Comparison of ENCODE assay signal across 8 mouse cellular contexts in the genomic region with DNA sequence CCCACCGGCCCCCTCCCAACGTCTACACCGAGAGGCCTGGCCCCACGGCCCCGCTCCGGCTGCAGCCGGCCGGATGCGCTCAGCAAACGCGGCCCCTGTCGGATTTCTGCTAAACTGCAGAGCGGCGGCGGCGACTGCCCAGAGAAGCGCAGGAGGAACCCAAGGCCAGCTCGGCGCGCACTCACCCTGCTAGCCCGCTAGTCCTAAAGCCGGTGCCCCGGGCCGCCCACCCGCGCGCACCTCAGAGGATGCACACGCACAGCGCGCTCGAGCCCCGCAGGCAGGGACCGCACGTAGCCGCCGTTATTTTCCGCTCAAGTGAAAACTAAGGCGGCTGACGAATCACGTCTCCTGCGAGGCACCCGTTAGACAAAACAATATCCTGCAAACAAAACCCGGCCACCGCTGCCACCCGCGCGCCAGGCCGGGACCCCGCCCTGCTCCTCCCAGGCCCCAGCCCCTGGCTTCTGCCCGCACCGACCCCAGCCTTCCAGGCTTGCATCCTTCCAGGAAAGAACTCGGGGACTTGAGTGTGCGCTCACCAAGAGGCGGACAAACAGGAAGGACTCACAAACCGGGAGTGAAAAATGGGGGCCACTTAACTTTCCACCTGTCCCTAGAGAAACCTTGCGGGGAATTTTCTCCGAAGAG. TPM values are rescaled to one million over a fixed set of nuclear protein-coding genes. Genes with fewer than 3 reads are reported as not detected.
A peak's percentile ranks its signal among the peaks of the same experiment; 100 is the strongest.
DNase-seq lines count a peak whose midpoint lies in the region; ATAC-seq and TF ChIP-seq lines count a peak whose summit lies in the region.

No protein-coding gene starts in this region.

- H3K4me1 ChIP-seq in embryonic facial prominence, embryonic 10.5 days = peaks cover 73% of the 10 kb centered on the region
- H3K4me1 ChIP-seq in kidney, adult 2 months (ENCODE audit: control insufficient read depth, insufficient read depth, low read length) = no peaks in the 10 kb centered on the region
- peaks cover 29% of the 10 kb centered on the region for H3K4me1 ChIP-seq in limb, embryonic 13.5 days
- H3K4me1 ChIP-seq in midbrain, embryonic 15.5 days = peaks cover 41% of the 10 kb centered on the region
- H3K4me1 ChIP-seq in stomach, embryonic 16.5 days (ENCODE audit: control insufficient read depth, insufficient read depth, low read length) = peaks cover 16% of the 10 kb centered on the region; the same call in 1 of the 2 replicates

- peak overlapping the region; percentile 91 for H3K27ac ChIP-seq in embryonic facial prominence, embryonic 10.5 days (replicated peaks)
- H3K27ac ChIP-seq in kidney, adult 2 months (ENCODE audit: insufficient read depth, low read depth, low read length) = no peak overlapping the region
- 0 out of 2 replicates have a peak overlapping the region, but pooled peaks have one; percentile 15 for H3K27ac ChIP-seq in limb, embryonic 13.5 days
- peak overlapping the region; percentile 84 for H3K27ac ChIP-seq in midbrain, embryonic 15.5 days
- H3K27ac ChIP-seq in stomach, embryonic 16.5 days (ENCODE audit: low read length) = peak overlapping the region; percentile 78

- peak; percentile 74 for ATAC-seq in limb, embryonic 13.5 days (ENCODE audit: low FRiP score, low read depth)
- peak; percentile 83 for ATAC-seq in midbrain, embryonic 15.5 days (replicated peaks)
- ATAC-seq in stomach, embryonic 16.5 days (ENCODE audit: insufficient read depth, low FRiP score) = peak; percentile 74; the same call in 1 of the 2 replicates

- H3K4me2 ChIP-seq in limb, embryonic 13.5 days (replicated peaks) = peak overlapping the region; percentile 97
- H3K4me2 ChIP-seq in midbrain, embryonic 15.5 days = peak overlapping the region; percentile 96
- H3K4me2 ChIP-seq in stomach, embryonic 16.5 days (ENCODE audit: low read depth, low read length) = peak overlapping the region; percentile 96

- TF ChIP-seq CTCF in kidney, adult 2 months (conservative IDR thresholded peaks at IDR 0.05; ENCODE audit: insufficient read depth, insufficient read length, low read depth, low read length) = no peak

- no peak for TF ChIP-seq POLR2A in kidney, adult 2 months (IDR thresholded peaks at IDR 0.05; ENCODE audit: low read depth, low read length)

- H3K36me3 ChIP-seq in embryonic facial prominence, embryonic 10.5 days (replicated peaks) = no peaks in the 10 kb centered on the region
- no peaks in the 10 kb centered on the region for H3K36me3 ChIP-seq in kidney, adult 2 months (ENCODE audit: control insufficient read depth, insufficient read depth, low read length)
- H3K36me3 ChIP-seq in limb, embryonic 13.5 days = no peaks in the 10 kb centered on the region
- no peaks in the 10 kb centered on the region for H3K36me3 ChIP-seq in midbrain, embryonic 15.5 days (replicated peaks)
- no peaks in the 10 kb centered on the region for H3K36me3 ChIP-seq in stomach, embryonic 16.5 days (ENCODE audit: control insufficient read depth, insufficient read depth, low read length)

- H3K27me3 ChIP-seq in embryonic facial prominence, embryonic 10.5 days (replicated peaks; ENCODE audit: low read depth, poor library complexity, severe bottlenecking) = peaks cover 96% of the 10 kb centered on the region
- peaks cover 18% of the 10 kb centered on the region for H3K27me3 ChIP-seq in kidney, adult 2 months (replicated peaks; ENCODE audit: control insufficient read depth, insufficient read depth, low read length)
- peaks cover 85% of the 10 kb centered on the region for H3K27me3 ChIP-seq in limb, embryonic 13.5 days
- no peaks in the 10 kb centered on the region; the same call in 1 of the 2 replicates for H3K27me3 ChIP-seq in midbrain, embryonic 15.5 days (replicated peaks)
- H3K27me3 ChIP-seq in stomach, embryonic 16.5 days (ENCODE audit: control insufficient read depth, insufficient read depth, low read length) = peaks cover 74% of the 10 kb centered on the region

- peak overlapping the region; percentile 67 for H3K9ac ChIP-seq in limb, embryonic 13.5 days
- peak overlapping the region; percentile 69 for H3K9ac ChIP-seq in midbrain, embryonic 15.5 days
- peak overlapping the region; percentile 74 for H3K9ac ChIP-seq in stomach, embryonic 16.5 days (ENCODE audit: low read length)

- peak overlapping the region; percentile 76 for H3K4me3 ChIP-seq in embryonic facial prominence, embryonic 10.5 days
- peak overlapping the region; percentile 22 for H3K4me3 ChIP-seq in kidney, adult 2 months (ENCODE audit: insufficient read depth, low read depth, low read length)
- peak overlapping the region; percentile 59 for H3K4me3 ChIP-seq in limb, embryonic 13.5 days
- H3K4me3 ChIP-seq in midbrain, embryonic 15.5 days = peak overlapping the region; percentile 66
- peak overlapping the region; percentile 61 for H3K4me3 ChIP-seq in stomach, embryonic 16.5 days (replicated peaks; ENCODE audit: low read length)

- WGBS in embryonic facial prominence, embryonic 10.5 days = under 1% methylated on average over 57 of the region's 57 CpGs
- under 1% methylated on average over 57 of the region's 57 CpGs for WGBS in kidney, adult 2 months
- under 1% methylated on average over 56 of the region's 57 CpGs for WGBS in limb, embryonic 13.5 days
- under 1% methylated on average over 57 of the region's 57 CpGs for WGBS in midbrain, embryonic 15.5 days
- WGBS in stomach, embryonic 16.5 days = under 1% methylated on average over 57 of the region's 57 CpGs

- H3K9me3 ChIP-seq in embryonic facial prominence, embryonic 10.5 days = no peaks in the 10 kb centered on the region
- no peaks in the 10 kb centered on the region for H3K9me3 ChIP-seq in limb, embryonic 13.5 days
- H3K9me3 ChIP-seq in midbrain, embryonic 15.5 days = no peaks in the 10 kb centered on the region
- no peaks in the 10 kb centered on the region for H3K9me3 ChIP-seq in stomach, embryonic 16.5 days (replicated peaks; ENCODE audit: control insufficient read depth, low read length)

- DNase-seq in brain, adult 2 months (ENCODE audit: low read depth, low spot score) = peak; percentile 90
- DNase-seq in embryonic facial prominence, embryonic 10.5 days (ENCODE audit: low spot score) = peak; percentile 93
- peak; percentile 90 for DNase-seq in heart, adult 11 months
- peak; percentile 45 for DNase-seq in kidney, adult 2 months
- no peak for DNase-seq in T-cell, adult 2 months (ENCODE audit: low spot score)

RNA-seq across cellular contexts. Expression of a gene that starts 2.9 kb away (rescaled TPM):
- 15.6 and 19.0 TPM in 2 replicates for polyA plus RNA-seq in embryonic facial prominence, embryonic 10.5 days (2016; fragmentation: Nextera tagmentation; extraction: Ambion mirVana)
- 0.11 and 0.26 TPM in 2 replicates for polyA plus RNA-seq in kidney, adult 2 months (2012; rRNA removed)
- 5.7 and 6.6 TPM in 2 replicates for polyA plus RNA-seq in limb, embryonic 13.5 days (2015; fragmentation: Nextera tagmentation; extraction: Ambion mirVana)
- 36.5 and 36.7 TPM in 2 replicates for polyA plus RNA-seq in midbrain, embryonic 15.5 days (2015; fragmentation: Nextera tagmentation; extraction: Ambion mirVana)
- polyA plus RNA-seq in stomach, embryonic 16.5 days (2015; fragmentation: Nextera tagmentation; extraction: Ambion mirVana) = 14.9 and 17.2 TPM in 2 replicates

Comparison
In these comparisons a context has a peak if more than half of its experiments do, and no peak if none do; other contexts are left out.
1. H3K4me3 ChIP-seq: peak in every context shown above with its lines; median percentile 76 in embryonic facial prominence, embryonic 10.5 days; 66 in midbrain, embryonic 15.5 days; 61 in stomach, embryonic 16.5 days; 59 in limb, embryonic 13.5 days; 22 in kidney, adult 2 months.